Mouse (Mus musculus) liver, embryonic 18 days (tissue): ENCODE data around the gene Gabrb1. TPM values are rescaled to one million over a fixed set of nuclear protein-coding genes. Genes with fewer than 3 reads are reported as not detected.

ENCODE experiments used
- polyA plus RNA-seq: library from polyadenylated mRNA; depleted of rRNA; stranded (reverse); fragments of >200 nt; gene quantifications from 2 replicates; pipeline ENCODE4 v1.2.3, GENCODE M21; 2012; rRNA removed

Gene Gabrb1
- polyA plus RNA-seq = under 0.01 TPM in 2 replicates

GRCm38 (mm10) chr5:71657482-71658114, at the start of gene Gabrb1:
TSS of gene Gabrb1 (plus strand) at chr5:71658113.

GRCm38 (mm10) chr5:71658115-71658497, 193 bp downstream of the Gabrb1 start, which contains the start of gene Gabra4:
TSS of gene Gabra4 (minus strand) at chr5:71658308.

GRCm38 (mm10) chr5:72167594-72168284, 509.8 kb downstream of the Gabrb1 start, which contains the start of gene Commd8:
TSS of gene Commd8 (minus strand) at chr5:72168189.

Other genes starting within 250 kb of the Gabrb1 start
- not detected in 2 replicates for gene Cox7b2, start 109.9 kb upstream of the Gabrb1 start, polyA plus RNA-seq
- gene Gabra4, start 195 bp downstream of the Gabrb1 start, polyA plus RNA-seq = 0.01 TPM in 1 of 2 replicates, not detected in the other